Mouse (Mus musculus) splenic B cell, adult 2 months (primary cell): Measurements from ENCODE around the gene Acbd5.
A peak's percentile ranks its signal among the peaks of the same experiment; 100 is the strongest.
"Not testable (repeated sequence)": the region's sequence is repeated elsewhere in the genome, so short reads cannot be mapped to it uniquely, and the experiment has no call there.

Experiments
- DNase-seq: peaks from one replicate; pipeline ENCODE4 v3.0.0-alpha.2; 2011; ENCODE audit warnings: low read depth, low spot score
- H3K27me3 ChIP-seq: 2 replicates; pipeline ENCODE4 v1.6.1; 2012; ENCODE audit warnings: mild to moderate bottlenecking, low read length, moderate library complexity, mixed read lengths; ENCODE audit not compliant: control insufficient read depth, poor library complexity, insufficient read depth, severe bottlenecking
- H3K36me3 ChIP-seq: 2 replicates; pipeline ENCODE4 v1.6.1; 2012; ENCODE audit warnings: mild to moderate bottlenecking, low read length, moderate library complexity, mixed read lengths; ENCODE audit not compliant: control insufficient read depth, poor library complexity, insufficient read depth, severe bottlenecking

The Acbd5 gene

DNA sequence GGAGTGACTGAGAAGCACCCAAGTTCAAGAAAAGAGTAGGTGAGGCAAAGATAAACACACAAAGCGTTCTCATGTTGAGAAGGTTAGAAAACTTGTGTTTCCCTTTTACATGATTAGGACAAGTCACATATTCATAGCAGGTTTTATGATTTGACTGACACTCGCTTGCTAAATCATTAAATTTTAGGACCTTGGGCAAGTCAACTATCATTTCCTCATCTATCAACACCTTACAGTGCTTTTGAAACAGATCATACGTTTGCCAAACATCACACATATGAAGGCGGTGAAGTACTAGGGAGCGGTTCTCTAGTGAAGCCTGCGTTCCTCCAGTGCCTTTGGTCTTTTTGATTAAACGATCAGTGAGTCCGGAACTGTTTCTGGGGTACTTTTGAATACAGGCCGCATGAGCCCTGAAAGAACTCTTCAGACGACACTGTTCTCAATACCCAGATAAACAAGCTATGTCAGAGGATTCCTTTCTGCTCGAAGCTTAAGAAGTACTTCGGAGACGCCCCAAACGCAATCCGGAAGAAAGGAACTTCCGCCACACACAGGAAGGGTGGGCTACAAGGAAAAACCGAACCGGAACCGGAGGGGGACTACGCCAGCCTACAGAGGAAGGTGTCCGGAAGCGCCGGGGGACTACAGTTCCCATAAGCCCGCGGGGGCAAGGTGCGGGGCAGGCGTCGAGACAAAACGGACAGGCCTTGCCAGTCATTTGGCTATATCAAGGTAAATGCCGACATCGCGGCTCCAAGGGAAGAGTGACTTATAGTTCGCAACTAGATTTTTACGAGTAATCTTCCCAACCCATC is at the start of gene Acbd5:
Gene Acbd5, plus strand, starts transcription at position 616 of the 818 bp plus-strand sequence.
- Histone ChIP-seq H3K27me3 (no peaks in the 10 kb centered on the region), H3K36me3 (peaks cover 2% of the 10 kb centered on the region; the same call in 1 of the 2 replicates)
- peak; percentile 96 for DNase-seq

DNA sequence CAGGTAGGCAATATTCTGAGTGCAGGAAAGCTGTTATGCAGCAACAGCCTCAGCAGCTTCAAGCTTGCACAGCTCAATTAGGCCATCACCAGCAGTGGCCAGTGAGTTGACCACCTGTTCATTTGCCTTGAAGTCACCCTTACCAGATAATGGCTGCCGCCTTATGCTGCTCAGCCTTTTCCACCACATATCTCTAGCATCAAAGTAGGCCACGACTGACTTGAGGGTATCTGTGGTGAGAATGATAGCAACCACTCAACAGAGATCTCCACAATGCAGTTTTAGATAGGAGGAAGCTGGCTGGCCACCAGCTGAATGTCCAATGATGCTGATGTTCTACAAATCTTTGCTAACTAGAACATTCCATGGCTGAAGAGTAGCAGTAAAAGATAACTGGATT is 48.8 kb upstream of the Acbd5 start:
- no peaks in the 10 kb centered on the region for H3K36me3 ChIP-seq
- DNase-seq, result no peak
- no peaks in the 10 kb centered on the region for H3K27me3 ChIP-seq

DNA sequence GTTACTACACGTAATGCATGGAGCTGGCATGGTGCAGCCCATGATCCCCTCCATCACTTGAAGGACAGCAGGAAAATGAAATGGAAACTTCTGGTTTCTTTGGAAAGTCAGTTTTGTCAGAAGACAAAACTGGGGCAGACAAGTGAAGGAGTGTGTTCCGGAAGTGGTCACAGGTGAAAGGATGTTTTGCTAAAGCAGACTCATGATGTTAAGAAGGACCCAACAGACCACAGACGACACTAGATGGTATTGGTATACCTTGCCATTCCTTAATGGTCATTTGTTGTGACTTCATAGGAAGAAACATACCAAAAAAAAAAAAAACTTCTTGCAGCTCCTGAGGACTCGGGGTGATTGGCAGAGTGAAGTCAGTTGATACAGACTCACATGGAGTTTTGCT is 46.6 kb upstream of the Acbd5 start:
- Histone ChIP-seq H3K27me3 (no peaks in the 10 kb centered on the region), H3K36me3 (no peaks in the 10 kb centered on the region)
- no peak for DNase-seq

GRCm38 (mm10) chr2:23021721-23022120 is 46.2 kb upstream of the Acbd5 start:
- H3K36me3 ChIP-seq, result no peaks in the 10 kb centered on the region
- no peaks in the 10 kb centered on the region for H3K27me3 ChIP-seq
- DNase-seq, result no peak

DNA sequence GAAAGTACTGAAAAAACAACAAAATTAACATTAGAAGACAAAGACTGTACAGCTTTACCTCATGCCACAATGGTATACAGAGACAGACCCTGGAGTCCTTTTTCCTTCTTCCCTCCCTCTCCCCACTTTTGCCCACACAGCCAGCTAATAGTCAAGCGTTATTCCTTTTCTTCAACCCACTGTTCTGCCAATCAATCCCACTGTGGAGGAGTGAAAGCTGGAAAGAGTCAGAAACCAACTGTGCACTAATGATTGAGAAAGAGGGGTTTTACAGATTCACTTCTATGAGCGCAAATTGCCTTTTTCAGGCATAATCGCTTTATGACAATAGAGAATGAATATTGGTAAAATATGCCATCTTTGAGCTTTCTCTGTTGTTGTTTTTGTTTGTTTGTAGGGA is 44.9 kb upstream of the Acbd5 start:
- Histone ChIP-seq H3K36me3 (no peaks in the 10 kb centered on the region), H3K27me3 (no peaks in the 10 kb centered on the region)
- DNase-seq, result no peak

- DNase-seq, result no peak
- Histone ChIP-seq H3K36me3 (no peaks in the 10 kb centered on the region), H3K27me3 (no peaks in the 10 kb centered on the region)
These were observed 44.2 kb upstream of the Acbd5 start for GRCm38 (mm10) chr2:23023714-23024282.

- no peaks in the 10 kb centered on the region for H3K27me3 ChIP-seq
- no peak for DNase-seq
- H3K36me3 ChIP-seq, result no peaks in the 10 kb centered on the region
These were observed 41.6 kb upstream of the Acbd5 start for GRCm38 (mm10) chr2:23026379-23026778.

DNA sequence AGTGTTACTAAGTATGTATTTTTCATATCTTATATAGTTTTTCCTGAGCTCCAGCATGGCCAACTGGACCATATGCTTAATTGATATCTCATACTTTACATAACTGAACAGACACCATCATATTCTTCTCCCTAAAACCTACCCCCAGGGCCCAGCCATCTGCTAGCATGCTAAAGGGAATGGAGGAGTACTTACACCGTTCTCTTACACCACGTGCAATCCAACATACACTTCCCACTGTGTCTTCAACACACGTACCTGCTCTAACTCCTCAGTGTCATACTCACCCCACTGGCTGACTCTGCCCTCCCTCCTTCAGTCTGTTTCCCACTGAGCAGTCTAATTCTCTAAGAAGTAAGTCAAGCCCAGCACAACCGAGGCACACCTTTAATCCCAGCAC is 39.1 kb upstream of the Acbd5 start:
- H3K27me3 ChIP-seq, result no peaks in the 10 kb centered on the region
- DNase-seq, result no peak

GRCm38 (mm10) chr2:23030631-23031030 is 37.3 kb upstream of the Acbd5 start:
- no peaks in the 10 kb centered on the region for H3K27me3 ChIP-seq
- peaks cover 4% of the 10 kb centered on the region; the same call in 1 of the 2 replicates for H3K36me3 ChIP-seq
- DNase-seq, result no peak

More for the DNA sequence above, 39.1 kb upstream of the Acbd5 start:
- peaks cover 2% of the 10 kb centered on the region; the same call in 1 of the 2 replicates for H3K36me3 ChIP-seq

DNA sequence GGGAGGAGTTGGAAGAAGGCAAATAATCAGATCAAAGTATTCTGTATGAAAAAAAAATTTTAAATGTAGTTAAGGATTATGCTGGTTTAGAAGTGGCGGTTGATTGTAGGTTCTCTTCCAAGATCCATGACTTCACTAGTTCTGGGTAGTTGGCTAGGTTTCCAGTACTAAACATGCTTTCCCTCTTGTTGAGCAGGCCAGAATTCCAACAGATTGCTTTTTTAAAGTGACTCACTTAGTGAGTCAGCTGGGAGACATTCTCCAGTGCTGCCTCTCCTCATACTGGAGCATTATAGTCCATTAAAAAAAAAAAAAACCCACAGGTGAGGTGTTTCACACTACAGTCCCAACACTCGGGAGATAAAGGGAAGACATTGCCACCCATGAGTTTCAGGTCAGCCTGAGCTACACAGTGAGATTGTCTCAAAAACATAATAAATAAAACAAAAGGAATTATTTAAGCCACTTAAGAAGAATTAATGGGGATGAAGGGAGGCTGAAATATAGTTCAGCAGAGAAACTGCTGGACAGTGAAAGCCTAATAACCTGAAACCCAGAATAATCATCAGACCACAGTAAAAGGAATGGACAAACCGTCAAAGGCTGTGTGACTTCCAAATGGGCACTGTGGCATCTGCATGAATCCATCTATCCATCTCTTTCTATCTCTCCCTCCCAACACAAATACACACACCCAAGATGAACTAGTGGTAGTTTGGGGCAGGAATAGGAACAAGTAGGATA is 33.1 kb upstream of the Acbd5 start:
- Histone ChIP-seq H3K36me3 (peaks cover 4% of the 10 kb centered on the region; the same call in 1 of the 2 replicates), H3K27me3 (no peaks in the 10 kb centered on the region)
- no peak for DNase-seq

DNA sequence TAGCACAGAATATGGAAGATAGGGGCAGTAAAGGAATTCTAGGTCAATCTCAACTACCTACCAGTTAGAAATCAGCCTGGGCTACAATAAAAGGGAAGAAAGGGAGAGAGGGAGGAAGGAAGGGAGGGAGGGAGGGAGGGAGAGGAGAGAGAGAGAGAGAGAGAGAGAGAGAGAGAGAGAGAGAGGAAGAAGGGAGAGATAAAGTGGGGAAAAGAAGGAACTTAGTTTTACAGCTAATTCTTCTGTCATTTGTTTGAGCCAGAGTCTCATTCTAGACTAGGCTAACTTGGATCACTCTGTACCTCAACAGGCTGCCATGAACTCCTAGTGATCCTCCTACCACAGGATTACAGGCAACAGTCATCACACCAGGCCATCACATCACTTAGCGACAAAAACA is 32.5 kb upstream of the Acbd5 start:
- H3K27me3 ChIP-seq, result no peaks in the 10 kb centered on the region
- H3K36me3 ChIP-seq, result peaks cover 4% of the 10 kb centered on the region; the same call in 1 of the 2 replicates
- DNase-seq, result no peak

DNA sequence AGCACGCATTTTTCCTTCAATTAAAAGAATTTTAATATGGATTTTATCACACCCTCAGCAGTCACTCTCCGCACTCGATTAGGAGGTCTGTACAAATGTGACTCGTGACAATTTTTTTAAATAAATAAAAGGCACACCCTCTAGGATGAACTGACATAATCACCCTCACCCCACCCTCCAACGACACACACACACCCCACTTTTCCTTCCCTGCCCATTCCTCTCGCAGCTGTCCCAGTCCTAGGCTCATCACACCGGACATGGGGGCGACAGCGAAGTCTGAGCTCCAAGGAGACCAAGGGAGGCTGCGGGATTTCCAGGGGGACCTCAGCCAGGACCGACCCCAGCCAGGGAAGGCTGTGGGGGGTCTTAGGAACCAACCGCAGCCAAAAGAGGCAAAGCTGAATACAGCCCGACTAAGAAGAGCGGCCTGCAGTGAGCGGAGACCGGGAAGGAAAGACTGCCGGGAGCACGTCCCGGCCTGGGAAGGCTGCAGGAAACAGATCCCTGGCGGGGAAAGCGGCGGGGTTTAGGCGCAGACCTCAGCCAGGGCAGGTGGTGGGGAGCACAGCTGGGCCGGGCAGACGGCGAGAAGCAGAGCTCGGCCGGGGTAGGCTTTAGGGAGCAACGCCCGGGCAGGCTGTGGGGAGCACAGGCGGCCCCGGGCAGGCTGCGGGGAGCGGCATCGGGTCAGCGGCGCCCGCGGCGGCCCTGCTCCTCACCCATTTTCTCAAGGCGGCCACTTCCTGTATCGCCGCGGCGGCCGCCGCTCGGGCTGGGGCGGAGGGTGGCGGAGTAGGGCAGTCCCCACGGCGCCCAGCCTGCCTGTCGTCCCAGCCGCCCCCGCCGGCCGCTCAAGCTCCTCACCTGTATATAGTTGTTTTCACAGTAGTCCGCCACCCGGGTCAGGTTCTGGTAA is 28.6 kb upstream of the Acbd5 start:
- DNase-seq, result peak; percentile 31
- H3K27me3 ChIP-seq, result no peaks in the 10 kb centered on the region
- no peaks in the 10 kb centered on the region for H3K36me3 ChIP-seq

GRCm38 (mm10) chr2:23040001-23040646 is 27.8 kb upstream of the Acbd5 start, which contains the start of gene Abi1:
Gene Abi1, minus strand, starts transcription at chr2:23040241.
- Histone ChIP-seq H3K36me3 (no peaks in the 10 kb centered on the region), H3K27me3 (no peaks in the 10 kb centered on the region)
- DNase-seq, result peak; percentile 98

DNA sequence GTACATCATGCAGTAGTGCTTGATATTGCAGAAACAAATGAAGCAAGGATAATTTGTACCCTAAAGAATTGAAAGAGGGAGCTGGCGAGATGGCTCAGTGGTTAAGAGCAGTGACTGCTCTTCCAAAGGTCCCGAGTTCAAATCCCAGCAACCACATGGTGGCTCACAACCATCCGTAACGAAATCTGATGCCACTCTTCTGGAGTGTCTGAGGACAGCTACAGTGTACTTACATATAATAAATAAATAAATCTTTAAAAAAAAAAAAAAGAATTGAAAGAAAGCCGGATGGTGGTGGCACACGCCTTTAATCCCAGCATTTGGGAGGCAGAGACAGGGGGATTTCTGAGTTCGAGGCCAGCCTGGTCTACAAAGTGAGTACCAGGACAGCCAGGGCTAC is 27.3 kb upstream of the Acbd5 start:
- not testable (repeated sequence) for DNase-seq, H3K36me3 ChIP-seq, H3K27me3 ChIP-seq
